Mouse (Mus musculus) brain, embryonic 18.5 days (tissue): ENCODE measurements around the gene Sh3bp5.
A peak's percentile ranks its signal among the peaks of the same experiment; 100 is the strongest.

Source experiments
- DNase-seq: peaks from one replicate; pipeline ENCODE4 v3.0.0-alpha.2; 2012; ENCODE audit warnings: low read depth, low spot score

Gene Sh3bp5

GRCm38 (mm10) chr14:31392873-31393545, 42.9 kb downstream of the Sh3bp5 start:
- DNase-seq: no peak

GRCm38 (mm10) chr14:31392300-31392699, 43.6 kb downstream of the Sh3bp5 start:
- DNase-seq: no peak

DNA sequence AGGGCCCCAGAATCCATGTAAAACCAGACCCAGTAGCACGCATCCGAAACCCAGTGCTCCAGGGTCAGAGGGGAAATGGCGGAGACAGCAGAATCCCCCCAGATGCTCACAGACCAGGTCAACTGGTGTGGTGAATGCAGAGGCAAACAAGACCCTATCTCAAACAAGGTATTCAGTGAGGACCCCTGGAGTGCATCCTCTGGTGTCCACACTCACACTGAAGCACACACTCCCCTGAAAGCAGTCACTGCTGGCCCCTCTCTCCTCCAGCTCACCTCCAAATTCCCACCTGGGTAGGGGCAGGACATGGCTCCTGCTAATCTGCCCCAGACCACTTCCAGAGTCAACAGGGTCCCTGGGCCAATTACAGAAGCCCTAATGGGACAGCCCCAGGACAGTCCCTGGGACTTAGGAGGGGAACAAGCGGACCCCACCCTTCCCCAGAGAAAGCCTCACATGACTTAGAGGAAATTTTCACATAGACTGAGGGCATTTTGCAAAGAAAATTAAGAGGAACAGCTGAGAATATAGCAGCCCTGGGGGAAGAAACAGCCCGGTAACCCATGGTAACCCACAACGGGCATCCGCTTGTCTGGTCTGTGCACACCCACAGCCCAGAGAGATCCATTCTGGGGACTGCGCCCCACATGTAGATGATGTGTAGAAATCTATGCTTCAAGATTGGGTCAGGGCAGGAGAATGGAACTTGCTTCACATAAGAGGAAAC, 46.3 kb downstream of the Sh3bp5 start:
- no peak for DNase-seq

GRCm38 (mm10) chr14:31388086-31388872, 47.6 kb downstream of the Sh3bp5 start:
- DNase-seq: no peak

- DNase-seq: no peak
Measured at GRCm38 (mm10) chr14:31387301-31387981, 48.4 kb downstream of the Sh3bp5 start.

DNA sequence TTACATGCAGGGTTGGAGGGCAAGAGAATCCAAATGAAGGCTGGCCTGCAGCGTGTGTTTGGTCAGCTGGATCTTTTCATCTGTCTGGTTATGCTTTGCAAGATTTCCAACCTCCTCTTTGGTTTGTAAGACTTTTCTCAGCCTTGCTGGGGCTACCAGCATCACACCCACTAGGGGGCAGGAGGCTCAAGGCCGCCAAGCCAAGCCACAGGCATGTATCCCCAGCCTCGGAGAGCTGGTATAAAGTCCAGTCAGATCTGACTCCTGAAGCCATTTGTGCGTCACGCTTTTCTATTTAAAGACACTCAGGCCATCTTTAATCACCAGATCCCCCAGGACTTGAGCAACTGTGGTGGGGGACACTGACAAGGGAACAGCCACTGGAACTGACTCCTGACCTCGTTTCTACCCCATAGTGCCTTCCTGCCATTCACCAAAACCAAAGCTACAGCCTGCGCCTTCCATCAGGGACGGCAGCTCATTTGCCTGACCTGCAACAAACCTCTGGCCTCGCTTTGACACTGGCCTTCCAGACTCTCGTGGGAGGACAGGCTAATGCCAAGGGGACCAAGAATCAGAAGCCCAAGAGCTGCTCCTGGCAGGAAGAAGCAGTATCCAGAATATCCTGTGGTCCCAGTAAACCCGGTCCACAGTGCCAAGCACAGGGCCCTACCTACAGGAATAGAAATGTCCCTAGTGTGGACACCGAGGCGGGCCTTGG, 49.7 kb downstream of the Sh3bp5 start:
- no peak for DNase-seq

GRCm38 (mm10) chr14:31385406-31385805, 50.5 kb downstream of the Sh3bp5 start:
- DNase-seq: no peak

- no peak for DNase-seq
Measured at GRCm38 (mm10) chr14:31384366-31385323, 51.2 kb downstream of the Sh3bp5 start.

GRCm38 (mm10) chr14:31383470-31384050, 52.3 kb downstream of the Sh3bp5 start:
- DNase-seq: no peak

DNA sequence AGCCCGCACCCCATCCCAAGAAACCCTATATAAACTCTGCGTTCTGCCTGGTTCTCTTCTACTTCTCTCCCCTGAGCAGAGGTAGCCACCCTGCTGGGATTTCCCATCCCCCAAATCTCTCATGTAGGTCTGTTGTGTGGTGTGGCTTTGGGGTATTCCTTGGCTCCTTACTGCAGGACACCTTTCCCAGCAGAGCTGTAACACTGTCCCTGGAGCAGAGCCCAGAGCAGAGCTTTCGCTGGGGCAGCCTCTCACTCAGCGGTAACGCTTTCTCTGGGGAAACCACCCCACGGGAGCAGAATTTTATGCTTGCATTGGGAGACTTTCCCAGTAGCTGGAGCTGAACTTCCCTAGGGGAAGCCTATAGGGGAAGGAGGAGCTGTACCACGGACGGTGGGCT, 53.6 kb downstream of the Sh3bp5 start:
- DNase-seq: no peak

DNA sequence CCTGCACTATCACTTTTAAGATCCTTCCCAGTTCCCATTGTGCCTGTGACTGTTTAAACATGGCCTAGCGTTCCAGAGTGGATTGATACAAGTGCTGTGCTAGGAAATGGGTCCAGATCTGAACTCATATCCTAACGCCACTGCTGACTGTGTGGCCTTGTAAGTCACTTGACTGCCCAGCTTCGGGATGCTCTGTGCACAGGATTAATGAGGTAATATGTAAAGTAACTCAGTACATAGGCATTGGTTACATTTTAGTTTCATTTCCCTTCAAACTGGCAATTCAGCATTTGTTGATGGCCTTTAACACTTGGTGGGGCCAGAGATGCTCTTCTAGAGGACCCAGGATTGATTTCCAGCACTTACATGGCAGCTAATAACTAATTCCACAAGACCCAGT, 59.5 kb downstream of the Sh3bp5 start:
- no peak for DNase-seq

DNA sequence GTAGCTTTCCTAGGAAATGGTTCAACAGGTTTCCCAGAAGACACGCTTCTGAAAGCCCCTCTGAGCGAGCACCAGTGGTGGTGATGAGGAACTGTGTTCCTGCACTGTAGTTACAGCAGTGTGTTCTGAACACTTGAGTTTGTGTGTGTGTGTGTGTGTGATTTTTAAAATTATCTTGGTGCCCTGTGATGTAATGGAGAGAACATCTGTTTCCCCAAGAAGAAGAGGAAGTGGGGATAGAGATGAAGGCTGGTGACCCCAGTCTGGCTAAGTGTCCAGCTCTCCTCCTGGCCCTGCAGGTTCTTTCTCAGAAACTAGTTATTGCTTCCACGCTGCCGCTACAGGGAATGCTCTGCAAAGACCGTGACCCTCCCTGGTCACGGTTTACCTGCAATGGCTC, 61.5 kb downstream of the Sh3bp5 start:
- no peak for DNase-seq

DNA sequence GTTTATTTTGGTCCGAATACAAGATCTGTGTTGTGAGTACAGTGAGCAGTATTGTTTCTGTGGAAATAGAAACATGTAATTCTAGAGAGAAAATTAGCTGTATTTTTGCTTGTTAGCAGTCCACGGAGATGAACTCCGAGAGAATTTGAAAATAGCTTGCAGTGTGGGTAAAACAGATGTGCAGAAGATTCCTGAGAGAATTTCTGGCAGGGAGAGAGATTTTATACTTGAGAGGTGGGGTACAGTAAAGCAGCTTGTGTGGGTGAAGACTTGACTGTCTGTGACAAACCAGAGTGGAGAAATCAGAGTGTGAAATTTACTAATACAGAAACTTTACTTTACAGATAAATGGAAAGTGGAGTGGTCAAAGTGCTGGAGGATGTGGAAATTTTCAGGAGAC, 66.5 kb downstream of the Sh3bp5 start:
- no peak for DNase-seq

DNA sequence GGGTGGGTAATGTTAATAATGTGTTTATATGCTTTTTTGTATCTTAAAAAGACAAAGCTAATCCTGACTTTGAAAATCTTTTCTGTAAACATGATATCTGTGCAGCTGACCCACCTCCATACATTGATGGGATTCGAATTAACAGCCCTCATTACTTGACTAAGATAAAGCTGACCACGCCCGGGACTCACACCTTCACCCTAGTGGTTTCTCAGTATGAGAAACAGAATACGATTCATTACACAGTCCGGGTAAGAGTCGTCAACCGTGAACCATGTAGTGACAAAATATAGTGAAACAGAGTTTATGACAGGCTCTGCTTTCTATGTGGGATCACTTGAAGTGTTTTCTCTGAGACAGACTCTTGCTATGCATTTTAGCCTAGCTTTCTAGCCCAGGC, 67.9 kb downstream of the Sh3bp5 start:
- no peak for DNase-seq

DNA sequence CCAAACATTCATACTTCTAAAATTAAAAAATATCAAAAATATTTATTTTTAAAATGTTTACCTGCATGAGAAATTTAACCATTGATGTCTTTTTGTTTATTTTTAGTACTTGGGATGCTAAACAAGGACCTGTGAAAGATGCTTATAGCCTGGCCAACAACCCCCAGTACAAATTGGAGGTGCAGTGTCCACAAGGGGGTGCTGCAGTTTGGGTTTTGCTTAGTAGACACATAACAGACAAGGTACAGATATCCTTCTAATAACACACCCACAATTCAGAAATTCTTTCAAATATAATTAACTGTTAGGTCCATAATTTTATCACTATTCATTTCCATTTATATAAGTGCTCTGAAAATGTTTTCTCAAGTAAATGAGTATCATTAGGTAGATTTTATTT, 70.5 kb downstream of the Sh3bp5 start:
- peak; percentile 14 for DNase-seq

- no peak for DNase-seq
Measured at GRCm38 (mm10) chr14:31364589-31364988, 71.3 kb downstream of the Sh3bp5 start.

- no peak for DNase-seq
Measured at GRCm38 (mm10) chr14:31362236-31362635, 73.6 kb downstream of the Sh3bp5 start.

DNA sequence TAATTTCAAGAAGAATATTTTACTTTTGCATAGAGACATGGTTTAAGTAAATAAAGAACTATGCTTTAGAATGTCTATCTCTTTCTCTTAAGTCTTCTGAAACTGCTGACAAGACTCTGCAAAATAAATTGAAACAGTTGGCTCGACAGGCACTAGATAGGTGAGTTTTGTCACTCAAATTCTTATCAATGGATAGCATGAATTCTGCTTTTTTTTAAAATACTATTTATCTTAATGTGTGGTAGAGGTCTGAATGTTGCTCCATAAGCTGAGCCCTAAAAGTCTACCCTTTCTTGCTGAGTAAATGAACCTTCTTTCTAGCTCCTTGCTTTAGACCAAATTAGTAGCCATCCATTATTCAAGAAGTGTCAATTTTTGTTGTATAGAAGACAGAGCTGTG, 90.5 kb downstream of the Sh3bp5 start:
- no peak for DNase-seq

DNA sequence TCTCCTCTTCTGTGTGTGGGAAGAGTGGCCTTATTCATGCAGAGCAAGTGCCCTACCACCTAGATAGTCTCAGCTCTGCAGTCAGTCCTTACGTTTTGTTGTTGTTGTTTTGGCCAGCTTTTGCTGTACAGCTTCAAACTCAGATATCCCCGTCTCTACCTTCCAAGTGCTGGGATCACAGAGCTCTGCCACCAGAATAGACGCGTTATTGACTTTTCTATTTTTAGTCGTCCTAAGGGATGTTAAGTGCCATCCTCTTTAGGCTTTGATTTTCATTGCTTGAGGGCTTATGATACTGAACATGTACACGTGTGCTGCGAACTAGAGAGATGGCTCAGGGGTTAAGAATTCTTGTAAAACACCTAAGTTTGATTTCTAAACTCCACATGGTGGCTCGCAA, 92.6 kb downstream of the Sh3bp5 start:
- no peak for DNase-seq

GRCm38 (mm10) chr14:31337947-31338346, 97.9 kb downstream of the Sh3bp5 start:
- DNase-seq: no peak
